Mouse (Mus musculus) spleen, adult 2 months (tissue): ENCODE data around the gene Prkar2a.

Experiments
- CTCF ChIP-seq: fragments of 200-500 bp; IDR thresholded peaks from 2 replicates; pipeline ENCODE4 v1.5.1; 2011; ENCODE audit warnings: mild to moderate bottlenecking, inconsistent platforms; ENCODE audit not compliant: insufficient read depth, insufficient read length, insufficient replicate concordance; ENCODE audit errors: extremely low read depth
- POLR2A ChIP-seq: fragments of 200-500 bp; IDR thresholded peaks from 2 replicates; pipeline ENCODE4 v1.6.1; 2011; ENCODE audit warnings: low read depth, low read length, inconsistent platforms

DNA sequence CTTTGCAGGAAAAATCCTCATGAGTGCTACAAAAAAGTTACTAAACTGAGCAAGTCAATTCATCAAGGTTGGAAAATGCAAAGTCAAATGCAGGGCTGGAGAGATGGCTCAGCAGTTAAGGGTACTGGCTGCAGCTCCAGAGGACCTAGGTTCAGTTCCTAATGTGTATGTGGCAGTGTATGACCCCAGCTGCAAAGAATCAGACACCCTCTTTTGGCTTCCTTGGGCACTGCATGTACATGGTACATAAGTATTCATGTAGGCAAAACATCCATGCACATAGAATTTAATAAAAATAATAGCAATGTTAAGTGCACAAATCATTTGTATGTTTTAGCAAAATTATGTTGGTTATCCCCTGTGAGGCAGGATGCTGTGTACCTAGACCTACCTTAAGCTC is 43.3 kb downstream of the Prkar2a start:
- TF ChIP-seq CTCF (no peak), POLR2A (no peak)
